Mouse (Mus musculus) erythroid progenitor cell, adult 5-6 weeks (primary cell): ENCODE data around the gene Mospd3. TPM values are rescaled to one million over a fixed set of nuclear protein-coding genes. Genes with fewer than 3 reads are reported as not detected.
A peak's percentile ranks its signal among the peaks of the same experiment; 100 is the strongest.
"Not testable (repeated sequence)": the region's sequence is repeated elsewhere in the genome, so short reads cannot be mapped to it uniquely, and the experiment has no call there.

ENCODE experiments used
- ATAC-seq: replicated peaks from 2 replicates; pipeline ENCODE4 v1.8.0; 2016; ENCODE audit warnings: moderate number of reproducible peaks, mild to moderate bottlenecking, moderate TSS enrichment, inconsistent platforms; ENCODE audit not compliant: poor library complexity, low FRiP score, severe bottlenecking
- total RNA-seq, 2 experiments: library from RNA; stranded (forward) in 1 of 2; stranded (reverse) in 1 of 2; fragments of 150-400 nt in 1 of 2; fragments of 186-747, 209-891 nt in 1 of 2; gene quantifications; 2 replicates each; pipeline versions ENCODE4 v1.2.3 to v1.2.4; 2015 to 2017; ENCODE audit warnings: low replicate concordance in 2 of 2

The Mospd3 gene
- total RNA-seq, 2 experiments from 2014 or later: 36.9 TPM; not detected in 1

- ATAC-seq: no peak
Measured at GRCm38 (mm10) chr5:137627991-137628390, 27.1 kb upstream of the Mospd3 start.

- no peak for ATAC-seq
Measured at GRCm38 (mm10) chr5:137623937-137624530, 23.2 kb upstream of the Mospd3 start.

- ATAC-seq: no peak
Measured at GRCm38 (mm10) chr5:137615347-137615746, 14.5 kb upstream of the Mospd3 start.

- ATAC-seq: not testable (repeated sequence)
Measured at GRCm38 (mm10) chr5:137614921-137615320, 14.1 kb upstream of the Mospd3 start.

- ATAC-seq: no peak
Measured at GRCm38 (mm10) chr5:137613550-137613949, 12.7 kb upstream of the Mospd3 start, which contains the start of gene Pcolce. Gene Pcolce (minus strand): TSS chr5:137613784.

GRCm38 (mm10) chr5:137613076-137613475 lies 12.2 kb upstream of the Mospd3 start:
- ATAC-seq: no peak

GRCm38 (mm10) chr5:137611245-137611602 lies 10.4 kb upstream of the Mospd3 start:
- no peak for ATAC-seq

GRCm38 (mm10) chr5:137610548-137611244 lies 9.8 kb upstream of the Mospd3 start:
- ATAC-seq: no peak

GRCm38 (mm10) chr5:137610056-137610455 lies 9.2 kb upstream of the Mospd3 start:
- ATAC-seq: no peak

- no peak for ATAC-seq
Measured at GRCm38 (mm10) chr5:137609292-137609691, 8.4 kb upstream of the Mospd3 start.

- no peak for ATAC-seq
Measured at GRCm38 (mm10) chr5:137608654-137609190, 7.9 kb upstream of the Mospd3 start.

- no peak for ATAC-seq
Measured at GRCm38 (mm10) chr5:137607860-137608653, 7.2 kb upstream of the Mospd3 start.

- ATAC-seq: peak; percentile 9; the same call in 1 of the 2 replicates
Measured at GRCm38 (mm10) chr5:137601365-137601729, 489 bp upstream of the Mospd3 start.

- ATAC-seq: peak; percentile 35
Measured at GRCm38 (mm10) chr5:137600281-137600618, 608 bp downstream of the Mospd3 start.

GRCm38 (mm10) chr5:137599600-137599999 lies 1.3 kb downstream of the Mospd3 start:
- no peak for ATAC-seq

- no peak for ATAC-seq
Measured at GRCm38 (mm10) chr5:137598100-137598826, 2.6 kb downstream of the Mospd3 start.

- no peak for ATAC-seq
Measured at GRCm38 (mm10) chr5:137597625-137598024, 3.2 kb downstream of the Mospd3 start.

- no peak for ATAC-seq
Measured at GRCm38 (mm10) chr5:137596601-137597261, 4.1 kb downstream of the Mospd3 start.

- ATAC-seq: no peak
Measured at GRCm38 (mm10) chr5:137595921-137596320, 4.9 kb downstream of the Mospd3 start.
